Mouse (Mus musculus) ES-CJ7 (cell line): Measurements from ENCODE around the gene Tmem63a.

ENCODE experiments used
- DNase-seq: peaks from one replicate; pipeline ENCODE4 v3.0.0; 2011; ENCODE audit warnings: low read depth, low spot score

Gene Tmem63a

DNA sequence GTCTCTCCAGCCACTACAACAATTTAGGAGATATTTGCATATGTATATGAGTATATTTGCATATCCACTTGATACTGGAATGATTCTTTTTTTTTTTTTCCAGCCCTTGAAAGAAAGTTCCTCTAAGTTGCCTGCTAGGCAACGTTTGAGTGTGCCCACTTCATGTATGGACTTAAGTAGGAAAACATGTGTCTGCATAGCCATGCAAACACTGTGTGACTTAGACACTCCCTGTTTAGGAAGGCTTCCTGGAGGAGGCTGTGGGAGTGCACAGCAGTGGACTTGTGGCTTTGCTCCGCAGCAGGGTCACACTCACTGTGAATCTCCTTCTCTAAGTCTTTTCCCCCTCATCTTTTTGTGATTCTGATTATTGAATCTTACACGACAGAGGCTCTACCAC lies 16.7 kb downstream of the Tmem63a start:
- DNase-seq, result no peak

DNA sequence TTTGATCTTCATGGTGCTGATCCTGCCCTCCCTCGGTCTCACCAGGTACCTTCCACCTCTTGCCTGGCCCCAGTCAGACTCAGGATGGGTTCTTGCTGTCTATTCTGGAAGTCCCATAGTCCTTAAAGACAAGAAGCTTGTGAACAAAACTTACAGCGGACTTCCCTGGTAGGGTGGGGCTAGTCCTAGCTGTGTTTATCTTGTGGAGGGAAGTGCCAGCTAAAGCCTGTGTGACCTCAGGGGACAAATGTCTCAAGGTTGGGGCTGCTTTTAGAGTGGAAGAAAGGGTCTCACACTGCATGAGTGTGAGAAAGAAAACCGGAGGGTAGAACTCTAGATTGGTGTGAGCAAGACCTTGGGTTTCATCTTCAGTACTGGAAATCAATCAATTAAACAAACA lies 23.6 kb downstream of the Tmem63a start:
- no peak for DNase-seq

DNA sequence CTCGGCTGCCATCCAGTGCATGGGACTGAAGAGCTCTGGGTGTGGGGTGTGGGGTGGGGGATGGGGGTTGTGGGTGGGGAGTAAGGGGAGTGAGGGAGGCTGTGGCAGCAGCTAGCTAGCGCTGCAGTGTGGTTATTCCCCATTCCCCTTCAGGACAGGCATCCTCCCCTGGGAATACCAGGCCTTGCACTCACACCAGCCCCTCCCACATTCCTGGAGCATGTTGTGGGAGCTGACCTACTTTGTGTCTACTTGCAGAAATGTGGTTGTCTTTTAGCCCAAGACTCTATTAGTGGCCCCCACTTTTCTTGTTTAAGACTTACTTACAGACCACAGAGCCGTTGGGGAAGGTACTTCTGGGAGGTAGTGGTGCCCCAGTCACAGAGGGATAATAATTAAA lies 24.4 kb downstream of the Tmem63a start:
- no peak for DNase-seq

DNA sequence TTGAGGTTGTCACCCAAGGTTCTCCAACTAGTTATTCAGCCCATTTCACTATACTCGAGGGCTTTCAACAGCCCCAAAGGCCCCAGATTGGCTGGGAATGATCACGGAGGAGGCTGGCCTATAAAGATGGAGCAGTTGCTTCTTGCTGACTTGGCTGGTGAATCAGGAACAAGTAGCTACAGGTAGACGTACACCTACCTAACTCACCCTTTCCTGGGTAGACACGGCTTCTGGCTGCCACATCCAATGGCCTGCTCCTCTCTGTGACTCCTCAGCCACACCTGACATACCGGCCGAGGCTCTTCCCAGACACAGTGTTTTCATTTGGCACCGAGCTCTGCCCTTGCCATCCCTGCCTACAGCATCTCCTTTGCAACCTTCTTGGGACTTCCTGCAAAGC lies 25.1 kb downstream of the Tmem63a start:
- DNase-seq, result no peak

DNA sequence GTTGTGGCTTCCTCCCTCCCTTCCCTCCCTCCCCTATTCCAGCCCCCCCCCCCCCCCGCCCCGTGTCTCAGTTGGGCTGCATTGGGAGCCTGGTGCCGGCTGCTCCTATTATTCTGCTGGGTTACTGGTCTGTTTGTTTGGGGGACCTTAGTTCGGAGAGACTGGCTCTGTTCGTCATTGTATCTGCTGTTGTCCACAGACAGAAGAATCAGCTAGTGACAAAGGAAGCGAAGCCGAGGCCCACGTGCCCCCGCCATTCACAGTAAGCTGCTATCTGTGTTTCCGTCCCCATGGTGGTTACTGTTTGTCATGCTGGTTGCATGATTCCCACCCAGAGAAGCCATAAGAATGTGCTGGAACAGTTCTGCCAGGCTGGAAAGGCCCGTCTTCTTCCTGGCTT lies 30.8 kb downstream of the Tmem63a start:
- no peak for DNase-seq

DNA sequence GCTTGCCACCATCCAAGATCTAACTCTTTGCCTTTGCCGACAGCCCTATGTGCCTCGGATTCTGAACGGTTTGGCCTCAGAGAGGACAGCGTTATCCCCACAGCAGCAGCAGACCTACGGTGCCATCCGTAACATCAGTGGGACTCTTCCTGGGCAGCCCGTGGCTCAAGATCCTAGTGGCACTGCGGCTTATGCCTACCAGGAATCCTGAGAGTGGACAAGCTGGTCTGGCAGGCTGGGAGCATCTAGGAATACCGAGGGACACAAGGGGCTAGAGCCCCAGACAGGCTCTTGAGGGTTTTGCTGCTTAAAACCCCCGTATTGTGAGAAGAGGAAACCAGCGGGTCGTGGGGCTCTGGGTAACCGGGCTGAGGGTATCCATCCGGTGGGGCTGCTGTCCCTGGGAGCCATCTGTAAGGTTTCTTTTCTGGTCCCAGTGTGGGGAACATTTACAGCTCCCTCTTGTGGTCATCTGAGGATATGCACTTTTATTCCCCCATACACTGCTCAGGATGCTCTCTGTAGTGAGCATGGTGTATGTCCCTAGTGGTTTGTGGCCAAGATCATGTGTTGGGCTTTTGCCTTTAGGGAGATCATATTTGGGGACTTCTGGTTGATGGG lies 32.1 kb downstream of the Tmem63a start:
- peak; percentile 84 for DNase-seq

DNA sequence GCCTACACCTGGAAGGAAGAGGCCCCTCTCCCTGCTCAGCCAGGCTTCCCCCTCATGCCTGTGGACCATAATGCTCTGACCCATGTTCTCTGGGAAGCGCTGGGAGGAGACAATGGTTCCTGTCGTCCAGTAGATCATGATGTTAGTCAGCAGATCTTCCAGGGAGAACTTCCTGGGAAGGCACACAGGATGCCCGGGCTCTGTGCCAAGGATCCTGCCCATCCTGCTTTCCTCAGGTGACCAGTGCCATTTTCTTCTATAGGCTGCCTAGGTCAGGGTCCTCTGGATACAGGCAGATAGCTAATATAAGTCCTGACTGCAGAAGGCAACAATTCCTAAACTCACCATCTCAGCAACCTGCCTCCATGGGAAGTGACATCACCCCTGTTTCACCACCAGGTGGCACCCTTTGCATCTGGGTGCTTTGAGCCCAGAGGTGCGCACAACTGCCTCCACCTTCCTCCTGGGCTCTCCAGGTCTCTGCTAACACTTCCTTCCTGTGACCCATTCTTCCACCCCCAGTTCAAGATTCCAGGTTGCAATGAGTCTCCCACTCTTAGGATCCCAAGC lies 34.1 kb downstream of the Tmem63a start:
- DNase-seq, result peak; percentile 84

DNA sequence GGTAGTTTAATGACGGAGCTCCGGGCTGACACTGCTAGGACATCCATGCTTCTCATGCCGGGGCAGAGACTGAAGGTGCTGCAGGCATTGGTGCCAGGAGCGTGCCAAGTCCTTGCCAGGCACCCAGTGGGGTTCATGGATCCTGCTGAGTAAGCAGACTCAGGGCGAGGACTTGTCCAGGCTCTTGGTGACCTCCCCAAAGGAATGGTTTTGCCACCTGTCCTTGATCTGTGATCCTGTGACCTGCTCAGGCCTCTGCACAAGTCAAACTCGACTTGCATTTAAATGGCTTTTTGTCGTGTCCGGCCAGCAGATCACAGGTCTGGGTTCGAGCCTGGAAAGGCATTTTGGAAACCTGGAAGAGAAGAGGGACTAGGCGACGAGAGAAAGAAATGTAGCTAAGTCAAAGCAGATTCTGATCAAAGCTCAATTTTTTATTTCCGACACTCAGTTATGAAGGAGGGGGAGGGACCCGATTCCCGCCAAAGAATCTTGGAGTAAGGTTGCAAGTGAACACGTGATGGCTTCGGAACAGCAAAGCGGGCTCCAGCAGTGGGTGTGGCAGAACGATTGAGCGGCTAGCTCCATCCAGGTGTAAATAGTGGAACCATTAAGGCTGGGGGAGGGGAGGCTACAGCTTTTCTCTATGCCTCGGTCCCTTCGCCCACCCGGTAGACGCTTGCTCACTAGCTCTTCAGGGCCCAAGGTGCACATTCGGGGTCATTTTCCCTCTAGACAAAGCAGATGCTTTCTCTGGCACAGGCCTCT lies 37.5 kb downstream of the Tmem63a start:
- peak; percentile 91 for DNase-seq

DNA sequence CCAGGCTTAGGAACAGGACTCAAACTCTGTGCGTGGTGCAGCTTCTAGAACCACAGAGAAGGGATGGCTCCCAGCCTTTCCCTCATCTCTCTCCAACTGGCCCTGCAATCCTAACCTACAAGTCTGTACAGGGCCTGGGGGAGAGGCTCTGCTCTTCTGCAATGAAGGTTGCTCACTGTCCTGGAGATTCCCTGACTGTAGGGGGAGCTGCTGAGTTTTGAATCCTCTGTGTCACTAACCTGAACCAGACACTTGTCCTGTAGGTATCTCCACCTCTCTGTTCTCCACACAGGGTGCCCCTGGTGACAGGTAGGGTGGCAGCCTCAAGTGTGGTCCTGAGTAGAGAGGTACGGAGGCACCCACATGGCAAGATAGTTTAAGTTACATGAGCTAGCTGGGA lies 38.3 kb downstream of the Tmem63a start:
- DNase-seq, result peak; percentile 89

DNA sequence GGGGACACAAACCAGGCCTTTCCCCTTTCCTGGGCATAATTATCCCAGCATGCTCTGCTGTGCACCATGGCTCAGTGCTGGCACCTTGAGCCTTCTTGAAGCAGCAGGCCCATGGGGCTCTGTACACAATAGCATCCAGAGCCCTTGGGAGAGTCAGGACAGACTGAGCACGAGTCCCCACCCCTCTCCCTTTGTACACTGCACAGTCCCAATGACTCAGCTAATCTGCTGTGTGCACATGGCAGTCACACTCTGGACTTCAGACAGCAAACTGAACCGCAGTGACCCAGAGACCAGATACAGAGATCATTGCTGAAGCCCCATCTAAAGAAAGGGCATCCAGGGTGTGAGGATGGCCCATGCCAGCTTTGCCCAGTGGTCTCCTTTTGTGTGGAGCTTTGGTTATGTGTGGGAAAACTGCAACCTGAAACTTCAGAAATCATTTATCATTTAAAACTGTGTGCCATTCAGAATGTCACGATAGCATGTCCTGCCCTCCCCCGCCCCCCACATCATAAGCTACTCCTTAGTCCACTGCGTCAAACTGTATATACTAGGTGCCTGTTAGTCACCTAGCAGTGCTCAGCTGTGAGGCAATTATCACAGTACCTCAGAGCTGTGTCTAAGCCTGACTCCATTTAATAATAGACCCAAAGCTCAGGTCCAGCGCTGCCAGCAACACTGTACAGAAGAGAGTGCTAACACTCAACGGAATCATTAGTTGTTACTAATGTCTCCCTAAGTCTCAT lies 39.3 kb downstream of the Tmem63a start:
- DNase-seq, result peak; percentile 68

DNA sequence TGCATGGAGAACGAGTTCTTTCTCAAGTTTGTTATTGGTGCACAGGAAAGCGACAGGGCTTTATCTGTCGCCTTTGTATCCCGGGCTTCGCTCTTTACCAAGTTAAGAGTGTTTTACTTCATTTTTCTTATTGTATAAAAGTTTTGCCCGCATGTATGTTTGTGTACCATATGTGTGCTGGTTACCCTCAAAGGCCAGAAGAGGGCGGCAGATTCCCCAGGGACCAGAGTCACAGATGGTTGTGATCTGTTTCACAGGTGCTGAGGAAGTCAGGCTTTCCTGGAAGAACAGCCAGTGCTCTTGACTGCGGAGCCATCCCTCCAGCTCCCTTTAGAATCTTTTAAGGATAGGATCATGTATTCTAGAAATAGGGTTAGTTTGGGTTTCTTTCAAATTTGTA lies 44.6 kb downstream of the Tmem63a start:
- peak; percentile 69 for DNase-seq

DNA sequence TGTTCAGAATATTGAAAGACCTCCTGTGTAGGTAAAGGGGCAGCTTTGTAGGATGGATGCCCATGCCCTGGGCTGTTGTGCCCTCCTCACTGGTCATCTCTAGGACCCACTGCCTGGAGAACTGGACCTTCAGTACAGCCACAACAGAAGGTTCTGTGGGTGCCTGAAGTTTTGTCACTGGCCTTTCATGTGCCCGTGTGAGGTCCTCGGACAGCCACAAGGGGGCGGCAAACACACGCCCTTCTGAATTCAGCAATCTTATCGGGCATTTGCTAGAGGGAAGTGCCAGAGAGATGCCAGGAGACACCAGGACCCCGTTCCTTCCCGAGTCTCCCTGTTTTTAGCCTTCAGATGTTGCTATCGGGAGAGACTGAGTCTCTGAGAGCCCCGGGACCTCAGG lies 45.6 kb downstream of the Tmem63a start:
- DNase-seq, result peak; percentile 81

DNA sequence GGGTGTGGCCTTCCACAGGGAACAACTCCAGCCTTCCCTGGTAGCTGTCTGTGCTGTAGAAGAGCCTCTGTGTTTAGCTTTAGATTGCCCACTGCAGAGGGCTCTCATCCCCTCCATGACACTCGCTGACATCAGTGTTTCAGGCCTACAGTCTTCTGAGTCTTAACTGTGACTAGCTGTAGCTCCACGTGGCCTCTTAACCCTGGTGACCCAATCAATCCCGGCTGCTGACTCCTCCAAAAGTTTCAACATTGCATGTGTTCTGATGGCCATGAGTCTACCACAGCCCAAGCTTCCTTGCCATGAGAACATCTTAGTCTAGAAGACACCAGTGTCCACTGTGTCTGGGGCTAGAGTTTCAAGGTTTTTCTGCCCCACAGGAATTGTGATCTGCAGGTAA lies 48.5 kb downstream of the Tmem63a start:
- no peak for DNase-seq

DNA sequence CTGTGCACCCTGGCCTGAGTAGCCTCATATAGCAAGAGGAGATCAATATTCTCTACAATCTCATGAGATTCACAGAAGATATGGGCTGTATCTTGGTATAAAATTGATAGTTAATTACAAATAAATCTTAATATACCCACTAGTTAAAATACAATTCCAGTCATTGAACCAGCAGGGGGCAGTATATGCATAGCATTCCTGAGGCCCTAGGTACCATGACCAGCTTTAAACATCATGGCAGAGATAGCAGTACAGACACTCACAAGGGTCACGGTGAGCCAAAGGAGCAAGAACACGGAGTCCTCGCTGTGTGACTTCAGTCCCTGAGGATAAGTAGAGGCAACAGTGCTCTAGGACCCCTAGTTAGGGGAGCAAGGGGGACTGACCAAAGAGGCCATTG lies 50.0 kb downstream of the Tmem63a start:
- peak; percentile 77 for DNase-seq

DNA sequence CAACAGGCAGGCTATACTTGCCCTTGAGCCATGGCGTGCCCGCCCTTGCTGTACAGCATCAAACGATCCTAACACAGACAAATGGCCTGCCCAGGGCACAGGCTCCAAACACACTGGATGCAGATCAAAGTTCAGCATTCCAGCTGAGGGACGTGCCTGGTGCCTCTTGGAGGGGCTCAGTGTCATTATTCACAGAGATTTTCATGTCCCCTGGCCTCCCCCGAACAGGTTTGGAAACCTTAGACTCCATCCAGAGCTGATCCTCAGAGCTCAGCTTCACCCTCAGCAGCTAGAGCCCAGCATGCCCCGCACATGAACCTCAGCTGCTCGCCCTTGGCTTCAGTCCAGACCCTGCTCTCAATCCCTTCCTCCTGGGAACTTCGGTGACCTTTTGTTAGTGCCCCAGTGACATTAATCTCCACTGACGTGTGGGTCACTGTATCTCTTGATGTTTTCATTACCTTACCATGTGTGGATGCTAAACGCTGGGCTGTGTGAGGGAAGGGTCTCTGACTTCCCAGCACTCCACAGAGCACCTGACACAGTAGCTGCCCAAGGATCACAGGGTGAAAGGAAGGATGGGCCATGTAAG lies 58.5 kb downstream of the Tmem63a start:
- no peak for DNase-seq

DNA sequence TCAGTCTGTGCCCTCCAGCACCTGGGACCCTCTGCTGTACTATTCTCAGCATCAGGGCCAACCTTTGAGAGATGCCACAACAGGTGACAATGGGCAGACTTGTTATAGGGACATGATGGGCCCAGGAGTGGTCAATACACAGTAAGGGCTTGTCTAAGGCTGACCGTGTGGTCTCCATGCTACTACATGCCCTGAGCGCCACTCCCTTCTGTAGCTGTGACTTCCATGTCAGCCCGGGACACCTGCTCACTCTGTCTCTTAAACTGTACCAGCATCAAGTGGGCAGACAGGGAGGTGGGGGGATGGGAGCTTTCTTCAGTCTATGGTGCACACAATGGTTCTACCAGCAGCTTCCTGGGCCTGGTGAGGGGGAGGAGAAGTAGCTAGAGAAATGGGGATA lies 59.1 kb downstream of the Tmem63a start:
- DNase-seq, result no peak

DNA sequence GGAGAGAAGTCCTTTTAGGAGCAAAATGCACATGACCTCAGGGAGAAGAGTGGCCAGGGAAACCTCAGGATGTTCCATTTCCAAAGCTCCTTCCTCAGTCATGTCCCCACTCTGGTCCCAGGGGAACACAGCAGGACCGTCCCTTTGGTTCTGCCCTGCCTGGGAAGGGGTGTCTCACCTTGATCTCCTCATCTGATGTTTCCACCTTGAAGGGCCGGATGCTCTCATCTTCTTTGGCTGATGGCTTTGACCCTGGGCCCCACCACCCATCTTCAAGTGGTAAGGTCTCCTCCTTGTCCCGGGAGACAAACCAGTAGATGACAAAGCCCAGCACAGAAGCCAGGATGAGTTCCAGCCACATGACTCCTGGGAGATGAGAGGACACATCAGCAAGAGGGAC lies 59.5 kb downstream of the Tmem63a start:
- no peak for DNase-seq

DNA sequence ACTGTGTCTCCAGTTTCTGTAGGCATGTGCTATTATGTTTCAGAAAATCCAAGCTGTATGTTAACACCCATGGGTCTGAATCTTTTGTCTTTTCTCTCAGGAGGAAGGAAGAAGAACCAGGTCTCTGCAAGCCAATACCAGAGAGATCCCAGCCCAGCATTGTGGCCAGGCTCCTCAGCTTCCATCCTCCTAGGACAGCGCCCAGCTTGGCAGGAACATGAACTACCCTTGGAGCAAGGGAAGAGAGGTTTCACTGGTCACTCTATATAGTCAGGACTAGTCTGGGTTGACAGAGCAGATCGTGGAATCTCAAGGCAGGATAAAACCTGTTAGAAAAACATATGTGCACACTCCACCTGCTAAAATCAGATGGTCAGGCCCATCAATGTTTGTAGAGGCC lies 61.6 kb downstream of the Tmem63a start:
- DNase-seq, result no peak

DNA sequence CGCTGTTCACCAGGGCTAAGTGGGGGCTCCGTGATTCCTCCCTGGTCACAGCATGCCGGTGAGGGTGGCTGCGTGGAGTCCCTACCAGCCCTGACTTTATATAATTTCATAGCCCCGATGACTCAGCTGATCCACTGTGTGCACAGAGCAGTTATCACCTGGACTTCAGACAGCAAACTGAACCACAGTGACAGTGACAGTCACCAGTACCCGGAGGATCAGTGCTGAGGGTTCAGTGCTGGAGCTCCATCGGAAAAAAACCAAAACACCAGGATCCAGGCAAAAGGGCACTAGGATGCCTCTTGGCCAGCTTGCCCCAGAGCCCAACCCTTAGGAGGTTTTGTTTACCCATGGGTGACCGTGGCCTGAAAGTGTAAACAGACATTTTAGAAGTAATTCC lies 63.2 kb downstream of the Tmem63a start:
- no peak for DNase-seq

DNA sequence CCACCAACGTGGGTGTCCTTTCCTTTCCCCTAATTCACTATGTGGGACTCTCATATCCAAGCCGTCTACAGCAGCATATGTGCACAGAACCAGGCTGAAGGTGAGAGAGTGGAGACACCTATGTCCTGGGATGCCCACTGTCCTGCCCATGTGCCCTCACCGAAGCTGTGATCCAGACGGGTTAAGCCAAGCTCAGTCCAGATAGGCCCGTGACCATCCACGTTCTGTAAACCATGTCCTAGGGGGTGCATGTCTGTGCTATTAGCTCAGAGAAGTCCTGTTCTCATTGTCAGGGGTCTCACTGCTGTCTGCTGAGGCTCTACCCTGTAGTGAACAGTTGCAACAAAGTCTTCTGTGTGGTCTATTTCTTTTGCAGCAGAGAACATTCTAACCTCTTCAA lies 65.7 kb downstream of the Tmem63a start:
- no peak for DNase-seq

DNA sequence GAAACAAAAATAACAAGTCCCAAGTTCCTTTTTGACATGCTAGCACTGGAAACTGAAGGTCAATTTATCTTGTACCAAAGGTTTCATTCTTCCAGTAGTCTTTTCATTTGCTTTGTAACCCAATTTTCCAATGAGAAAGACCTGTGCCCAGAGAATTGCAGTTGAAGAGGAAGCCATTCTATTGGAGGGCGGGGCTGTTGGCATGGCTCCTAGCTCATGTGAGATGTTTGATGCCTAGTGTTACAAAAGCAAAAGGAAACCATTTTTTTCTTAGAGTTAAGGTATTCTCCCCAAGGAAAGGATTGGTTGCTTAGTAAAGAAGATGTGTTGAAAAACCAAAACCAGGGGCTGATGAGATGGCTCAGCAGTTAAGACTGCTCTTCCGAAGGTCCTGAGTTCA lies 66.1 kb downstream of the Tmem63a start:
- DNase-seq, result no peak

DNA sequence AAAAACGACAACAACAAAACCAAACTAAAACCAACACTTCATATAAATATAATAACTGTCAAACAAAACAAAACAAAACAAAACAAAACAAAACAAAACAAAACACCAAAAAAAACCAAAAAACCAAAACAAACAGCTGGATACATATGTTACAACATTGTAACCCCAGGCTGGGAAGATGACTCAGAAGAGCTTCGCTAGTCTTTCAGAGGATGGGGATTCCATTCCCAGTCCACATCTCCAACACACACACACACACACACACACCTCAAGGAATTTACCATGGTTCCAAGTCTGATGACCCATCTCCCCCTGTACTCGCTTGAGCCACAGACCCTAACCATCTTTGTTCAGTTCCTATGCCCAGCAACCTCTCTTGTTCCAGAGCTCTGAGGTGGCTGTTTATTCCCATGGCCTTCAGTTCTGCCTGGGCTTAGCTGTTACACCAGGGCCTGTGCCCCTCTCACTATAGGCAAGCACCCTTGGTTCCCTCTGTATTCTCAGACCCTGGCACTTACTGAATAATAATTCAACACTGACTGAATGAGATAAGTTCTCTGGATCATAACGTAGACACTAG lies 67.0 kb downstream of the Tmem63a start:
- DNase-seq, result no peak
